Mouse (Mus musculus): Measurements from ENCODE around the gene Capn13.

DNA sequence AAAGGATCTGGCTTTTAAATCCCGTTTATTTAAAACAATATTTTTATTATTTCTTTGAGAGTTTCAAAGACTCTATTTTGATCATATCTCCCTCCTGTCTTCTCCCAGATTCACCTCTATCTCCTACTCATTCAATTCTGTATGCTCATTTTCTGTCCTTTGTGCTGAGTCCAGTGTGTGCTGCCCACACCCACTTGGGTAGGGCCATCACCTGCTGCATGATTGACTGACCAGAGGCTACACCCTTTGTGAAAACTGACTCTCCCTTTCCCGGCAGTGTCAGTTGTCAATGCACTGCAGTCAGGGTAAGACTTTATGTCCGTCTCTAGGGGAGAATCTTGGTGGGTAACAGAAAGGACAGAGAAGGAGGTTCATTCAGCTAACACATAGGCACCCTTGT is 14.7 kb downstream of the Capn13 start:
- no peak for TF ChIP-seq GATA1 (IDR thresholded peaks at IDR 0.05; ENCODE audit: low read length)
- no peak for TF ChIP-seq TAL1 (IDR thresholded peaks at IDR 0.05; ENCODE audit: low read length)

All from erythroblast, embryonic 14.5 days (primary cell).